Mouse (Mus musculus) urinary bladder, postnatal 36 days (tissue): ENCODE data around the gene F2rl3.

Experiments
- DNase-seq, 2 experiments: peaks; one replicate each; pipeline ENCODE4 v3.0.0; 2022; ENCODE audit warnings: low spot score in 2 of 2, mixed read lengths in 1 of 2

Gene F2rl3

DNA sequence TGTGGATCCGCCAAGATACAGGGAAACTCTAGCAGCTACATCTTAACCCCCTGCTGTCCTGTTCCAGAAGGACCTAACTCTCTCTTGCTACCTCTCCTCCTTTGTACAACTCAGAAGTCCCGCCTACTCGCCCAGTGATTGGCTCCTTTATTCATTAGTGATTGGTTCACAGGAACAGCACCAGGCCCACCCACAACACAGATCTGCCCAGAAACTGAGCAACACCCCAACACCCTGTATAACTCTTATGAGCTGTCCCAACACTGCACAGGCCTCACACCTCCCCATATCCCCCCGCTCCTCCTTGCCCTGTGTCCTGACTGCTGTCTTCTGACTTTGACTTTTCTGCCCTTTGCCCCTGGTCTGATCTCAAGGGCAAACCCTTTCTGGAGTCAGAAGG is 4.0 kb downstream of the F2rl3 start:
- no peak for DNase-seq

DNA sequence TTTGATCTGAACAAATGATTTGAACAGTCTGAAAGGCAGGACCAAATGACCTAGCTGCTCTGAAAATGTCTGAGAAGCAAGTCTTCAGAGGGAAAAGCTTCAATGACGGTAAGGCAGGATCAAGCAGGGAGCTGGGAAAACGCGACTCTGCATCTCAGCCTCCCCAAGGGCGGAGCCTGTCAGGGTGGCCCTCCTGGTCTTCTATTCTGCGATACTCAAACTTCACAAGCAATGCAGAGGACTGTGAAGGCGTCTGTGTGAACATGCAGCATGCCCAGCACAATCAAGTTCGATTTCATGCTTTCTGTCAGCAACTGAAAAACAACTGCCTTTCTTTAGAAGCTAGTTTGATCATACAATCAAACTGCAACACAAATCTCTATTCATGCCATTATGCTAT is 5.1 kb downstream of the F2rl3 start:
- no peak for DNase-seq

DNA sequence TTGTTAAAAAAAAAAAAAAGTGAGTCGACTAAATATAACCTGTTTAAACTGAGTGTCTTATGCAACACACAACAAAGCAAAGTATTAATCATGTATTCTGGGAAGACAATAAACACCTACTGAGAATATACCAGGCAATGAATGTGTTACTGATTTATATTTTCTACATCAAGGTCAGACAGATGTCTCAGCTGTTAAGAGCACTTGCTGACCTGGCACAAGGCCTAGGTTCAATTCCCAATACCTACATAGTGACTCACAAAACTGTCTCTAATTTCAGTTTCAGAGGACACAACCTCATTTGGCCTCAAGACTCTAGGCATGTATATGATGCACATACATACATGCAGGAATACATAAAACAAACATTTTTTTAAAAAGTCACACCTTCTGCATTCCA is 16.1 kb downstream of the F2rl3 start:
- DNase-seq, result no peak

DNA sequence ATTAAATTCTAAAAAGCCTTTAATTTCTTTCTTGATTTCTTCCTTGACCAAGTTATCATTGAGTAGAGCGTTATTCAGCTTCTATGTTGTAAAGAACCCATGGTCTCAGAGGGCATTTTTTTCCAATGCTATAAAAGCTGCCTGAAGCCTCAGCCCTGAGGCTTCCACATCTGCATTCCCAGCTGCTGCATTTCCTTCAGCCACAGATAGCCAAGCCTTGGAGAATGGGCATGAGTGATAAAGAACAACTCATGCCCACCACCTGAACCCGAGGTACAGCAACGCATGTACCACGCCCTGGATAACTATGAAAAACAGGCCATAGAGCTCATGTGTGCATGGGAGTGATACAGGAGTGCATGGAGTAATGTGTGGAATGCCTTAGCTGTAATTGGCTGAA is 19.0 kb downstream of the F2rl3 start:
- DNase-seq, result no peak

DNA sequence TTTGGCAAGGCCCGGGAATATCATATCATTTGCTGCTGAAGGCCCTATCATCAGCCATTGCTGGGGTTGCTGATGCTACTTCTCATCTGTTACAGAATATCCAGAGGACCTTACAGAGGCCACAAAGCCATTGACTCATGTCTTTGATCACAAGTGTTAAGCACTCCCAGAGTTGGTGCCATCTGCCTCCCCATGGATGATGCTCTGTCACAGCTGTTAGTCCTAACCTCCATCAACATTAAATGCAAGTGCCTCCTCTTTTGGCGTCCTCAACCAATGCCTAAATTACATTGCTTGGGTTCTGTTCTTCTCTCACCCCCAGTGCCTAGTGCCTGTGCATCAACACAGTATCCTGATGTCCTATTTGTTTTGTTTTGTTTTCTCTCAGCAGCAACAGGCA is 39.9 kb downstream of the F2rl3 start:
- DNase-seq, result no peak

DNA sequence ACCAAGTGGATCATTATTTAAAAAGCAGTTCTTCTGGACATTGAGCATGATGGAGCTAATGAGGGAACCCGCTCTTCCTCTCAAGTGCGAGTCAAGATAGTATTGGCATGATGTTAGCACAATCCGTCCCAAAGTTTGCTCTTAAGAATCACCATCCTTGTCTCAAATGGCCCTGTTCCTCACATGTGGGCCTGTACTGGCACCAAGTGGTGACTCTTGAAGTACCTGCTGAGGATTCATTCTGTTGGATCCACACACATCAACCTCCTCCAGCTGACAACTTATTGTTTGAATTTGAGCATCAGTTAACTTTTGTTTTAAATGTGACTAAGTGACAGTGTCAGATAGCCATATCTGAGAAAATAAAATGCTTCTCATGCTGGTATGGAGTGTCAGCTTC is 51.0 kb downstream of the F2rl3 start:
- no peak for DNase-seq
